Mouse (Mus musculus): Measurements from ENCODE around the gene 9130230L23Rik.

GRCm38 (mm10) chr5:65937011-65937726, 66.9 kb downstream of the 9130230L23Rik start:
- TF ChIP-seq POLR2A (IDR thresholded peaks at IDR 0.05; ENCODE audit: low read depth, low read length), result no peak
- no peak for TF ChIP-seq CTCF (IDR thresholded peaks at IDR 0.05; ENCODE audit: extremely low read depth, insufficient read depth, insufficient read length, insufficient replicate concordance)
